Mouse (Mus musculus) bone marrow, adult 2 months (tissue): Measurements from ENCODE around the gene Tcte2.

Experiments used
- CTCF ChIP-seq: fragments of 200-500 bp; IDR thresholded peaks from 2 replicates; pipeline ENCODE4 v1.5.1; 2011; ENCODE audit warnings: low read length, control low read depth; ENCODE audit not compliant: control insufficient read depth, insufficient read depth
- POLR2A ChIP-seq: fragments of 200-500 bp; IDR thresholded peaks from 2 replicates; pipeline ENCODE4 v1.6.1; 2011; ENCODE audit warnings: low read depth, mild to moderate bottlenecking, control low read depth, low read length, borderline replicate concordance; ENCODE audit not compliant: control insufficient read depth

- TF ChIP-seq CTCF (no peak), POLR2A (no peak)
These were observed 64.0 kb downstream of the Tcte2 start for GRCm38 (mm10) chr17:13697646-13698045.
